Mouse (Mus musculus) MEL (cell line): ENCODE data around the gene Stil. TPM values are rescaled to one million over a fixed set of nuclear protein-coding genes. Genes with fewer than 3 reads are reported as not detected.
"Not testable (repeated sequence)": the region's sequence is repeated elsewhere in the genome, so short reads cannot be mapped to it uniquely, and the experiment has no call there.

Experiments used
- DNase-seq: peaks from one replicate; pipeline ENCODE4 v3.0.0; 2011; ENCODE audit warnings: low read depth, low spot score
- H3K27ac ChIP-seq: 2 replicates; pipeline ENCODE4 v1.5.1; 2012; ENCODE audit warnings: low read depth, mild to moderate bottlenecking, control low read depth, low read length, moderate library complexity; ENCODE audit not compliant: control insufficient read depth
- H3K27me3 ChIP-seq, 2 experiments: fragments of 150-350 bp in 1 of 2; sonication (generic) in 1 of 2; 2 replicates each; pipeline ENCODE4 v1.6.1; 2012; ENCODE audit warnings: low read length in 2 of 2, mild to moderate bottlenecking in 2 of 2, improper control_type of control experiment in 1 of 2, moderate library complexity in 1 of 2; ENCODE audit not compliant: insufficient read depth in 2 of 2, control insufficient read depth in 1 of 2
- H3K36me3 ChIP-seq, 2 experiments: 2 replicates each; pipeline ENCODE4 v1.6.1; 2012 to 2014; ENCODE audit warnings: low read length in 2 of 2, improper control_type of control experiment in 1 of 2, inconsistent platforms in 1 of 2, mild to moderate bottlenecking in 1 of 2; ENCODE audit not compliant: insufficient read depth in 2 of 2, control insufficient read depth in 1 of 2
- H3K4me1 ChIP-seq, 2 experiments: fragments of 150-350 bp in 1 of 2; sonication (generic) in 1 of 2; 2 replicates each; pipeline ENCODE4 v1.6.1; 2012; ENCODE audit warnings: low read length in 2 of 2, improper control_type of control experiment in 1 of 2, mild to moderate bottlenecking in 1 of 2; ENCODE audit not compliant: insufficient read depth in 2 of 2, control insufficient read depth in 1 of 2
- H3K4me3 ChIP-seq, 2 experiments: fragments of 150-350 bp in 1 of 2; sonication (generic) in 1 of 2; 2 replicates each; pipeline ENCODE4 v1.5.1; 2012; ENCODE audit warnings: low read depth in 2 of 2, low read length in 2 of 2, mild to moderate bottlenecking in 2 of 2, moderate library complexity in 2 of 2, control low read depth in 1 of 2, improper control_type of control experiment in 1 of 2; ENCODE audit not compliant: control insufficient read depth in 1 of 2, insufficient read depth in 1 of 2
- H3K79me2 ChIP-seq: 2 replicates; pipeline ENCODE4 v1.6.1; 2012; ENCODE audit warnings: mild to moderate bottlenecking, low read length, moderate library complexity; ENCODE audit not compliant: control insufficient read depth, poor library complexity, insufficient read depth
- H3K9ac ChIP-seq: 2 replicates; pipeline ENCODE4 v1.6.1; 2012; ENCODE audit warnings: low read depth, mild to moderate bottlenecking, control low read depth, low read length, moderate library complexity; ENCODE audit not compliant: control insufficient read depth, poor library complexity, severe bottlenecking
- H3K9me3 ChIP-seq: fragments of 150-350 bp; sonication (generic); replicated peaks from 2 replicates; pipeline ENCODE4 v1.6.1; 2012; ENCODE audit warnings: mild to moderate bottlenecking, low read length, improper control_type of control experiment, moderate library complexity; ENCODE audit not compliant: insufficient read depth
- BHLHE40 ChIP-seq: IDR thresholded peaks from 2 replicates; pipeline ENCODE4 v1.6.1; 2012; ENCODE audit warnings: low read depth, mild to moderate bottlenecking, inconsistent platforms, low read length, improper control_type of control experiment, borderline replicate concordance
- CHD1 ChIP-seq: IDR thresholded peaks from 2 replicates; pipeline ENCODE4 v1.6.1; 2012; ENCODE audit warnings: low read depth, mild to moderate bottlenecking, inconsistent platforms, low read length, improper control_type of control experiment
- CHD2 ChIP-seq: IDR thresholded peaks from 2 replicates; pipeline ENCODE4 v1.6.1; 2011; ENCODE audit warnings: low read length, improper control_type of control experiment
- E2F4 ChIP-seq: IDR thresholded peaks from 2 replicates; pipeline ENCODE4 v1.6.1; 2011; ENCODE audit warnings: low read depth, low read length, improper control_type of control experiment, borderline replicate concordance
- EP300 ChIP-seq, 2 experiments: IDR thresholded peaks; 2 replicates each; pipeline ENCODE4 v1.6.1; 2011; ENCODE audit warnings: improper control_type of control experiment in 2 of 2, low read length in 2 of 2, low read depth in 1 of 2, mild to moderate bottlenecking in 1 of 2
- ETS1 ChIP-seq: IDR thresholded peaks from 2 replicates; pipeline ENCODE4 v1.6.1; 2012; ENCODE audit warnings: low read depth, mild to moderate bottlenecking, inconsistent platforms, low read length, improper control_type of control experiment, moderate library complexity
- GABPA ChIP-seq: IDR thresholded peaks from 2 replicates; pipeline ENCODE4 v1.6.1; 2012; ENCODE audit warnings: low read depth, mild to moderate bottlenecking, inconsistent platforms, low read length, improper control_type of control experiment, moderate library complexity
- GATA1 ChIP-seq: IDR thresholded peaks from 2 replicates; pipeline ENCODE4 v1.6.1; 2011; ENCODE audit warnings: low read depth, low read length, improper control_type of control experiment
- HCFC1 ChIP-seq: IDR thresholded peaks from 2 replicates; pipeline ENCODE4 v1.6.1; 2012; ENCODE audit warnings: low read depth, mild to moderate bottlenecking, inconsistent platforms, low read length, improper control_type of control experiment, moderate library complexity
- KAT2A ChIP-seq: conservative IDR thresholded peaks from 2 replicates; pipeline ENCODE4 v1.6.1; 2012; ENCODE audit warnings: low read depth, low read length, improper control_type of control experiment, inconsistent platforms
- MAFK ChIP-seq: IDR thresholded peaks from 2 replicates; pipeline ENCODE4 v1.6.1; 2011; ENCODE audit warnings: low read depth, mild to moderate bottlenecking, low read length, improper control_type of control experiment, borderline replicate concordance
- MAX ChIP-seq: IDR thresholded peaks from 2 replicates; pipeline ENCODE4 v1.6.1; 2011; ENCODE audit warnings: low read length, improper control_type of control experiment
- MAZ ChIP-seq: IDR thresholded peaks from 2 replicates; pipeline ENCODE4 v1.6.1; 2012; ENCODE audit warnings: low read depth, mild to moderate bottlenecking, inconsistent platforms, low read length, improper control_type of control experiment
- MEF2A ChIP-seq: IDR thresholded peaks from 2 replicates; pipeline ENCODE4 v1.6.1; 2014; ENCODE audit warnings: low read depth, mild to moderate bottlenecking, inconsistent platforms, low read length, improper control_type of control experiment; ENCODE audit not compliant: poor library complexity, insufficient replicate concordance, severe bottlenecking; ENCODE audit errors: extremely low read depth
- MYB ChIP-seq: IDR thresholded peaks from 2 replicates; pipeline ENCODE4 v1.6.1; 2011; ENCODE audit warnings: mild to moderate bottlenecking, low read depth, low read length, improper control_type of control experiment
- MYC ChIP-seq: IDR thresholded peaks from 2 replicates; pipeline ENCODE4 v1.6.1; 2011; ENCODE audit warnings: low read depth, mild to moderate bottlenecking, low read length, improper control_type of control experiment, moderate library complexity
- NELFE ChIP-seq: IDR thresholded peaks from 2 replicates; pipeline ENCODE4 v1.6.1; 2011; ENCODE audit warnings: low read depth, low read length, improper control_type of control experiment
- POLR2AphosphoS5 ChIP-seq: IDR thresholded peaks from 2 replicates; pipeline ENCODE4 v1.6.1; 2012; ENCODE audit warnings: low read depth, borderline replicate concordance, mild to moderate bottlenecking, inconsistent platforms, low read length, moderate library complexity, mixed read lengths
- SIN3A ChIP-seq: IDR thresholded peaks from 2 replicates; pipeline ENCODE4 v1.6.1; 2012; ENCODE audit warnings: low read length, improper control_type of control experiment, inconsistent platforms
- TAL1 ChIP-seq: IDR thresholded peaks from 2 replicates; pipeline ENCODE4 v1.6.1; 2012; ENCODE audit warnings: mild to moderate bottlenecking, inconsistent platforms, low read length, moderate library complexity, mixed read lengths
- UBTF ChIP-seq: IDR thresholded peaks from 2 replicates; pipeline ENCODE4 v1.6.1; 2012; ENCODE audit warnings: low read depth, mild to moderate bottlenecking, inconsistent platforms, low read length, improper control_type of control experiment, moderate library complexity, borderline replicate concordance; ENCODE audit not compliant: insufficient read depth
- USF2 ChIP-seq, 2 experiments: IDR thresholded peaks; 2 replicates each; pipeline ENCODE4 v1.6.1; 2011 to 2012; ENCODE audit warnings: improper control_type of control experiment in 2 of 2, low read length in 2 of 2, borderline replicate concordance in 1 of 2, inconsistent platforms in 1 of 2, low read depth in 1 of 2, mild to moderate bottlenecking in 1 of 2; ENCODE audit not compliant: insufficient read depth in 1 of 2
- ZC3H11A ChIP-seq: IDR thresholded peaks from 2 replicates; pipeline ENCODE4 v1.6.1; 2012; ENCODE audit warnings: low read depth, mild to moderate bottlenecking, inconsistent platforms, low read length, improper control_type of control experiment
- ZKSCAN1 ChIP-seq: IDR thresholded peaks from 2 replicates; pipeline ENCODE4 v1.6.1; 2012; ENCODE audit warnings: low read depth, mild to moderate bottlenecking, inconsistent platforms, low read length, improper control_type of control experiment, moderate library complexity
- polyA plus RNA-seq, 2 experiments: library from polyadenylated mRNA; stranded (reverse) in 1 of 2; unstranded in 1 of 2; fragments of >175 nt in 1 of 2; fragments of >200 nt in 1 of 2; gene quantifications; 2 replicates each; pipeline versions ENCODE4 v1.2.1 to v1.2.4; 2012; ENCODE audit warnings: low replicate concordance in 2 of 2, low read depth in 1 of 2; ENCODE audit not compliant: insufficient read length in 2 of 2, insufficient read depth in 1 of 2, missing spikeins in 1 of 2
- total RNA-seq: library from RNA; depleted of rRNA; stranded (reverse); fragments of 300-350 nt; gene quantifications from 2 replicates; pipeline ENCODE4 v1.2.3, GENCODE M21; 2012

Gene Stil
- total and polyA plus RNA-seq, 3 experiments: 5.0 to 9.1 TPM; not detected in 1

DNA sequence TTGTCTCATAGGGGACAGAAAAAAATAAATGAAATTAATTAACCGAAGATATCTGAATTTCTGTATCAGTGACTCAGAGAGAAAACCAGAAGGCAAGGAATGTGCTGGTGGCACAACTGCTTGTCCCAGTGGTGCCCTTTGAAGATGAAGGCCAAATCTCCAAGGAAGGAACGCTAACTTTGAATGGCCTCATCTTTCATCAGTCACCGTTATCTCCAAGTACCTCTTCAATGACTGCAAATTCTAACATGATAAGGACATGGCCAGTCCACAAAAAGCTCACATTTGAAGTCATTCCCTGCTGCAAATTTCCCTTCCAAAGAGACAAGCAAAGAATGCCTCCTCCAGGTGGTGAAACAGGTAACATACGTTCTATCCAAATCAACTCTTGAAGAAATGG lies 41.2 kb upstream of the Stil start:
- Histone ChIP-seq H3K4me3 (no peak overlapping the region), H3K9ac (no peak overlapping the region), H3K79me2 (no peaks in the 10 kb centered on the region), H3K4me1 (no peaks in the 10 kb centered on the region), H3K27ac (no peak overlapping the region), H3K27me3 (no peaks in the 10 kb centered on the region), H3K9me3 (no peaks in the 10 kb centered on the region), H3K36me3 (peaks cover 2 to 7% of the 10 kb centered on the region in 2 experiments; a peak in 2 of 4 replicates)
- no peak for DNase-seq
- TF ChIP-seq MAFK (no peak), MEF2A (no peak), NELFE (no peak), MYC (no peak), ZC3H11A (no peak), SIN3A (no peak), ZKSCAN1 (no peak), MAX (no peak), CHD2 (no peak), KAT2A (no peak), POLR2AphosphoS5 (no peak)

- Histone ChIP-seq H3K9ac (no peak overlapping the region), H3K9me3 (no peaks in the 10 kb centered on the region), H3K27me3 (no peaks in the 10 kb centered on the region), H3K27ac (no peak overlapping the region), H3K4me3 (no peak overlapping the region), H3K4me1 (no peaks in the 10 kb centered on the region), H3K79me2 (no peaks in the 10 kb centered on the region), H3K36me3 (peaks cover 2 to 10% of the 10 kb centered on the region in 2 experiments; a peak in 2 of 4 replicates)
- TF ChIP-seq NELFE (no peak), ETS1 (no peak), HCFC1 (no peak), GABPA (no peak), TAL1 (no peak), MYB (no peak), POLR2AphosphoS5 (no peak), UBTF (no peak), USF2 (IDR thresholded peaks at IDR 0.05; ENCODE audit: borderline replicate concordance in 1 of 2, insufficient read depth in 1 of 2, low read depth in 1 of 2, low read length in 2 of 2) (no peak), GATA1 (no peak), MAZ (no peak), E2F4 (no peak), CHD1 (no peak), EP300 (IDR thresholded peaks at IDR 0.05; ENCODE audit: low read depth in 1 of 2, low read length in 2 of 2) (no peak), BHLHE40 (no peak), KAT2A (no peak)
- no peak for DNase-seq
Measured at GRCm38 (mm10) chr4:114959533-114959932, 40.4 kb upstream of the Stil start.

DNA sequence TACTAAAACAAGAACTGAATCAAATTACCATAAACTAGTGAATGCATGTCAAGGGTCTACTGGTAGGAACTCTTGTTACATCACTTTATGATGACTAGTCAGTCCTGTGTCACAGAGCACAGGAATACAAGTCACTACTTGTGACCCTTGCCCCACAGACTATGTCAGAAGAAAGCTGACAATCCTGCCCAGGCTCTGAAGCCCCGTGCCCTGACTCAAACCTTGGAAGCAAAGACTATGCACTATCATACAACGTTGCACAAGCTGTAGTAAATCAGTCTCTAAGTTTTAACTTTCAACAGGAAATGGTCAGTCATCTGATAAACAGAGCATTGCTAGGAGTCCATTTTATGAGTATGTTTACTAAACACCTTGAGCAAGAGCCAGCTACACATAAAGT lies 39.1 kb upstream of the Stil start:
- not testable (repeated sequence) for H3K4me1 ChIP-seq, H3K79me2 ChIP-seq, H3K27ac ChIP-seq, H3K9ac ChIP-seq, H3K4me3 ChIP-seq, H3K9me3 ChIP-seq, DNase-seq, H3K27me3 ChIP-seq
- peaks cover 2 to 16% of the 10 kb centered on the region in 2 experiments; a peak in 2 of 4 replicates for H3K36me3 ChIP-seq
